Mouse (Mus musculus): ENCODE results near the gene Gm8126. TPM values are rescaled to one million over a fixed set of nuclear protein-coding genes. Genes with fewer than 3 reads are reported as not detected.
"Not testable (repeated sequence)": the region's sequence is repeated elsewhere in the genome, so short reads cannot be mapped to it uniquely, and the experiment has no call there.

The Gm8126 gene
- polyA plus RNA-seq, 1 experiment from 2014 or later, result not detected

- H3K9me3 ChIP-seq (replicated peaks; ENCODE audit: control insufficient read depth, low read length, poor library complexity, severe bottlenecking); H3K4me3 ChIP-seq (ENCODE audit: low read depth, low read length); ATAC-seq; H3K4me2 ChIP-seq (ENCODE audit: low read length); H3K27me3 ChIP-seq (ENCODE audit: control insufficient read depth, insufficient read depth, low read depth, low read length); H3K36me3 ChIP-seq (ENCODE audit: control insufficient read depth, insufficient read depth, low read length); H3K27ac ChIP-seq (ENCODE audit: low read length); H3K4me1 ChIP-seq (ENCODE audit: control insufficient read depth, insufficient read depth, low read length); H3K9ac ChIP-seq (ENCODE audit: low read depth, low read length): not testable (repeated sequence)
- 61% methylated on average over 1 of the region's 1 CpGs for WGBS
Measured at GRCm38 (mm10) chr14:43273161-43273560, 14.7 kb downstream of the Gm8126 start.

- not testable (repeated sequence) for ATAC-seq; H3K36me3 ChIP-seq (ENCODE audit: control insufficient read depth, insufficient read depth, low read length); H3K27me3 ChIP-seq (ENCODE audit: control insufficient read depth, insufficient read depth, low read depth, low read length); H3K4me3 ChIP-seq (ENCODE audit: low read depth, low read length); H3K27ac ChIP-seq (ENCODE audit: low read length); H3K4me2 ChIP-seq (ENCODE audit: low read length); H3K9me3 ChIP-seq (replicated peaks; ENCODE audit: control insufficient read depth, low read length, poor library complexity, severe bottlenecking); H3K9ac ChIP-seq (ENCODE audit: low read depth, low read length); H3K4me1 ChIP-seq (ENCODE audit: control insufficient read depth, insufficient read depth, low read length)
- WGBS, result 84% methylated on average over 8 of the region's 8 CpGs
Measured at GRCm38 (mm10) chr14:43274986-43275511, 16.6 kb downstream of the Gm8126 start, which contains the start of gene Gm9732. Gm9732 (plus strand) TSS chr14:43275036.

- not testable (repeated sequence) for H3K27ac ChIP-seq (ENCODE audit: low read length); H3K4me2 ChIP-seq (ENCODE audit: low read length); H3K4me1 ChIP-seq (ENCODE audit: control insufficient read depth, insufficient read depth, low read length); ATAC-seq; H3K9me3 ChIP-seq (replicated peaks; ENCODE audit: control insufficient read depth, low read length, poor library complexity, severe bottlenecking); H3K27me3 ChIP-seq (ENCODE audit: control insufficient read depth, insufficient read depth, low read depth, low read length); H3K9ac ChIP-seq (ENCODE audit: low read depth, low read length); H3K4me3 ChIP-seq (ENCODE audit: low read depth, low read length); H3K36me3 ChIP-seq (ENCODE audit: control insufficient read depth, insufficient read depth, low read length)
- WGBS, result 94% methylated on average over 1 of the region's 1 CpGs
Measured at GRCm38 (mm10) chr14:43275752-43276151, 17.3 kb downstream of the Gm8126 start.

GRCm38 (mm10) chr14:43277468-43277867 is 19.0 kb downstream of the Gm8126 start:
- not testable (repeated sequence) for ATAC-seq; H3K4me1 ChIP-seq (ENCODE audit: control insufficient read depth, insufficient read depth, low read length)
- WGBS, result 70% methylated on average over 2 of the region's 2 CpGs

GRCm38 (mm10) chr14:43278146-43278545 is 19.7 kb downstream of the Gm8126 start:
- 74% methylated on average over 4 of the region's 4 CpGs for WGBS

More at GRCm38 (mm10) chr14:43277468-43277867, 19.0 kb downstream of the Gm8126 start:
- H3K4me2 ChIP-seq (ENCODE audit: low read length); H3K9me3 ChIP-seq (replicated peaks; ENCODE audit: control insufficient read depth, low read length, poor library complexity, severe bottlenecking); H3K9ac ChIP-seq (ENCODE audit: low read depth, low read length); H3K27ac ChIP-seq (ENCODE audit: low read length); H3K4me3 ChIP-seq (ENCODE audit: low read depth, low read length); H3K27me3 ChIP-seq (ENCODE audit: control insufficient read depth, insufficient read depth, low read depth, low read length); H3K36me3 ChIP-seq (ENCODE audit: control insufficient read depth, insufficient read depth, low read length): not testable (repeated sequence)

GRCm38 (mm10) chr14:43278681-43279080 is 20.2 kb downstream of the Gm8126 start:
- 91% methylated on average over 3 of the region's 3 CpGs for WGBS
- H3K4me1 ChIP-seq (ENCODE audit: control insufficient read depth, insufficient read depth, low read length); H3K4me2 ChIP-seq (ENCODE audit: low read length); H3K9me3 ChIP-seq (replicated peaks; ENCODE audit: control insufficient read depth, low read length, poor library complexity, severe bottlenecking); H3K27me3 ChIP-seq (ENCODE audit: control insufficient read depth, insufficient read depth, low read depth, low read length); H3K36me3 ChIP-seq (ENCODE audit: control insufficient read depth, insufficient read depth, low read length); ATAC-seq; H3K9ac ChIP-seq (ENCODE audit: low read depth, low read length); H3K27ac ChIP-seq (ENCODE audit: low read length); H3K4me3 ChIP-seq (ENCODE audit: low read depth, low read length): not testable (repeated sequence)

More at GRCm38 (mm10) chr14:43278146-43278545, 19.7 kb downstream of the Gm8126 start:
- not testable (repeated sequence) for H3K4me2 ChIP-seq (ENCODE audit: low read length); H3K27me3 ChIP-seq (ENCODE audit: control insufficient read depth, insufficient read depth, low read depth, low read length); H3K27ac ChIP-seq (ENCODE audit: low read length); H3K4me3 ChIP-seq (ENCODE audit: low read depth, low read length); H3K9me3 ChIP-seq (replicated peaks; ENCODE audit: control insufficient read depth, low read length, poor library complexity, severe bottlenecking); H3K36me3 ChIP-seq (ENCODE audit: control insufficient read depth, insufficient read depth, low read length); ATAC-seq; H3K4me1 ChIP-seq (ENCODE audit: control insufficient read depth, insufficient read depth, low read length); H3K9ac ChIP-seq (ENCODE audit: low read depth, low read length)

GRCm38 (mm10) chr14:43293503-43293902 is 35.1 kb downstream of the Gm8126 start, which contains the start of gene Gm8127:
Gm8127 (minus strand) TSS chr14:43293832.
- not testable (repeated sequence) for H3K9ac ChIP-seq (ENCODE audit: low read depth, low read length); H3K27ac ChIP-seq (ENCODE audit: low read length); ATAC-seq; H3K4me3 ChIP-seq (ENCODE audit: low read depth, low read length); H3K27me3 ChIP-seq (ENCODE audit: control insufficient read depth, insufficient read depth, low read depth, low read length); H3K4me2 ChIP-seq (ENCODE audit: low read length); H3K4me1 ChIP-seq (ENCODE audit: control insufficient read depth, insufficient read depth, low read length); H3K36me3 ChIP-seq (ENCODE audit: control insufficient read depth, insufficient read depth, low read length); H3K9me3 ChIP-seq (replicated peaks; ENCODE audit: control insufficient read depth, low read length, poor library complexity, severe bottlenecking)
- WGBS, result 70% methylated on average over 3 of the region's 3 CpGs

Other genes with a start within 250 kb of the Gm8126 start
- gene Gm10376, start 243.0 kb upstream of the Gm8126 start, polyA plus RNA-seq (2015; fragmentation: Nextera tagmentation; extraction: Ambion mirVana), result not detected in 2 replicates
- gene Gm8094, start 182.0 kb upstream of the Gm8126 start, polyA plus RNA-seq (2015; fragmentation: Nextera tagmentation; extraction: Ambion mirVana), result not detected in 2 replicates
- gene Gm8104, start 158.0 kb upstream of the Gm8126 start, polyA plus RNA-seq (2015; fragmentation: Nextera tagmentation; extraction: Ambion mirVana), result not detected in 2 replicates
- not detected in 2 replicates for gene Gm7233, start 78.8 kb upstream of the Gm8126 start, polyA plus RNA-seq (2015; fragmentation: Nextera tagmentation; extraction: Ambion mirVana)
- gene Gm8122, start 23.3 kb upstream of the Gm8126 start, polyA plus RNA-seq (2015; fragmentation: Nextera tagmentation; extraction: Ambion mirVana), result not detected in 2 replicates
- not detected in 2 replicates for gene Gm9732, start 16.4 kb downstream of the Gm8126 start, polyA plus RNA-seq (2015; fragmentation: Nextera tagmentation; extraction: Ambion mirVana)
- not detected in 2 replicates for gene Gm8127, start 35.2 kb downstream of the Gm8126 start, polyA plus RNA-seq (2015; fragmentation: Nextera tagmentation; extraction: Ambion mirVana)
- gene 1700001F09Rik, start 89.2 kb downstream of the Gm8126 start, polyA plus RNA-seq (2015; fragmentation: Nextera tagmentation; extraction: Ambion mirVana), result not detected in 2 replicates
- gene Gm8138, start 157.7 kb downstream of the Gm8126 start, polyA plus RNA-seq (2015; fragmentation: Nextera tagmentation; extraction: Ambion mirVana), result not detected in 2 replicates

Data from midbrain, embryonic 16.5 days (tissue).